Mouse (Mus musculus): ENCODE data around the gene Fam72a.

DNA sequence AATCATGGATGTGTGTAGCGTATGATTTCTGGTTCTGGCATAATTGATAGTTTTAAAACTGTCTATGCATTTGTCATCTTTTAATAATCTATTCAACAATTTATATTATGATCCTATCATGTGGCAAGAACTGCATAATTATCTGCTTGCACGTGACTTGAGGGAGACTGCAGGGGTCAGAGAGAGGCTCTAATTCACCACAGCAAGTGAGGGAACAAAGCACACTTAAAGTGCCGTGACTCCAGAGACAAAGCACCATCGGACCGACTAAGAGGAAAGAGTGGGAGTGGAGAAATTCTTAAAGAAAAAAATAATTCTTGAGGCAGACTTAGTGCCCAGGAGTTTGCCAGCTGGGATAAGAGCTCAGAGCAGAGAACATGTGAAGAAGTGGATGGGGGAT, 13.1 kb downstream of the Fam72a start:
- TF ChIP-seq CTCF (IDR thresholded peaks at IDR 0.05; ENCODE audit: low read depth, low read length) (no peak), POLR2AphosphoS5 (IDR thresholded peaks at IDR 0.05; ENCODE audit: insufficient replicate concordance, low read depth, low read length) (no peak), GATA1 (IDR thresholded peaks at IDR 0.05; ENCODE audit: borderline replicate concordance, low read length) (no peak), TAL1 (conservative IDR thresholded peaks at IDR 0.05; ENCODE audit: low read depth, low read length) (no peak)

Data from G1E (cell line).